Mouse (Mus musculus): ENCODE results near the gene Slc25a34.

DNA sequence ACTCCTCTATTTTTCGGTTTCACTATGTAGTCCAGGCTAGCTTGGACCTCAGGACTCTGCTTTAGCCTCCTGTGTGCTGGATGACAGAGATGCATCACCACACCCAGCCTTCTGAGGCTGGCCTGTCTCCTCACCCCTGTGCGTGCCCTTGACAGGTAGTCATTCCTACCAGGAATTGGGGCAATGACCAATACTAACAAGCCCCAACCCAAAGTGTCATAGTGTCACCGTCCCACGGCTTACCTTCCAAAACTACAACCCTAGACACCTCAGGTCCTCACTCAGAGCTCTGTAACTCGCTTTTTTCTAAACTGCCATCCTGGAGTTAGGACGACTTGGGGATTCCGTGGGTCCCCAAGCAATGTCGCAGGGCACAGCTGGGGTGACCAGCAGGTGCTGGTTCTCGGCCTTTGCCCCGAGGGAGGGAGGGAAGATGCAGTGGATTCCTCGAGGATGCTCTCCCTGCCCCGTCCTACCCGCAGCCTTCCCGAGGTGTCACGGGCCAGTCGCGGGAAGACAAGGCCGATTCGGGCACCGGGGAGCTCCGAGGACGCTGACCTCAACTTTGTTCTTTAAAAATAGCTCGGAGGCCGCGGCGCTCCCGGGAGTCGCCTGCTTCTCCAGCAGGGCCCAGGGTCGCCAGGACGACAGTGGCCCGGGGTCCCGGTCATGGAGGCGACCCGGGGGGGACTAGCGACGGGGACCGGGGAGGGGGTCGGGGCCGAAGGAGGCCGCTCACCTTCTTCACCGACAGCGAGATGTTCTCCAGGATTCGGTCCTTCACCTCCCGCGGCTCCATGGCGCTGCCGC is 39.7 kb upstream of the Slc25a34 start:
- TF ChIP-seq CTCF (IDR thresholded peaks at IDR 0.05; ENCODE audit: borderline replicate concordance, insufficient read depth, low read length) (no peak), POLR2A (IDR thresholded peaks at IDR 0.05; ENCODE audit: low read depth, low read length) (no peak)
